Mouse (Mus musculus) heart, adult 2 months (tissue): ENCODE results near the gene Macrod2. TPM values are rescaled to one million over a fixed set of nuclear protein-coding genes. Genes with fewer than 3 reads are reported as not detected.

ENCODE experiments used
- DNase-seq, 2 experiments: peaks; one replicate each; pipeline ENCODE4 v3.0.0; 2021
- H3K27ac ChIP-seq: fragments of 200-600 bp; 2 replicates; pipeline ENCODE4 v1.8.1; 2022
- H3K27me3 ChIP-seq: fragments of 200-500 bp; 2 replicates; pipeline ENCODE4 v1.6.1; 2012; ENCODE audit warnings: mild to moderate bottlenecking, low read length, inconsistent platforms, mixed read lengths; ENCODE audit not compliant: control insufficient read depth, insufficient read depth
- H3K36me3 ChIP-seq: fragments of 200-500 bp; 2 replicates; pipeline ENCODE4 v1.6.1; 2012; ENCODE audit warnings: low read length, inconsistent platforms; ENCODE audit not compliant: control insufficient read depth, insufficient read depth
- H3K4me1 ChIP-seq: fragments of 200-500 bp; 2 replicates; pipeline ENCODE4 v1.6.1; 2011; ENCODE audit warnings: low read length; ENCODE audit not compliant: control insufficient read depth, insufficient read depth
- H3K4me3 ChIP-seq: fragments of 200-600 bp; 2 replicates; pipeline ENCODE4 v1.8.1; 2022
- H3K79me2 ChIP-seq: fragments of 200-500 bp; replicated peaks from 2 replicates; pipeline ENCODE4 v1.6.1; 2012; ENCODE audit warnings: mild to moderate bottlenecking, inconsistent platforms, low read length, moderate library complexity, mixed read lengths; ENCODE audit not compliant: control insufficient read depth, insufficient read depth
- H3K9ac ChIP-seq: fragments of 200-500 bp; 2 replicates; pipeline ENCODE4 v1.6.1; 2012; ENCODE audit warnings: low read depth, mild to moderate bottlenecking, control low read depth, inconsistent platforms, low read length, mixed read lengths
- CTCF ChIP-seq: fragments of 200-600 bp; IDR thresholded peaks from 2 replicates; pipeline ENCODE4 v1.8.1; 2022; ENCODE audit warnings: antibody characterized with exemption, mild to moderate bottlenecking, moderate library complexity
- EP300 ChIP-seq: fragments of 200-500 bp; IDR thresholded peaks from 2 replicates; pipeline ENCODE4 v1.6.1; 2011; ENCODE audit warnings: low read depth, low read length, control low read depth; ENCODE audit not compliant: insufficient read depth
- POLR2A ChIP-seq: fragments of 200-500 bp; IDR thresholded peaks from 2 replicates; pipeline ENCODE4 v1.6.1; 2011; ENCODE audit warnings: mild to moderate bottlenecking, low read depth, low read length, control low read depth; ENCODE audit not compliant: insufficient read depth
- WGBS: fragments of 180-500 bp; shearing (Covaris S2); methylation state at CpG from one replicate; pipeline ENCODE4 v1.1.7; 2018; 5-methylcytosine and 5-hydroxymethylcytosine counted together
- intact Hi-C: fragments of 180-260 bp; cut with DNase I; formaldehyde crosslinking; loops from one replicate; pipeline ENCODE4 v1.15.1; 2025
- polyA plus RNA-seq: library from polyadenylated mRNA; depleted of rRNA; stranded (reverse); fragments of >200 nt; gene quantifications from 2 replicates; pipeline ENCODE4 v1.2.3, GENCODE M21; 2012
- total RNA-seq, 2 experiments: library from RNA; stranded (reverse); gene quantifications; 2 replicates each; pipeline ENCODE4 v1.2.3; 2021

Macrod2 gene
- total and polyA plus RNA-seq, 3 experiments = 2.3 to 9.7 (median 8.5) TPM

- no peaks in the 10 kb centered on the region for H3K4me1 ChIP-seq
- no peaks in the 10 kb centered on the region for H3K27me3 ChIP-seq
- TF ChIP-seq CTCF (no peak), POLR2A (no peak), EP300 (no peak)
- no peak for DNase-seq
- no peak overlapping the region for H3K27ac ChIP-seq
- no peaks in the 10 kb centered on the region for H3K79me2 ChIP-seq
- H3K36me3 ChIP-seq = no peaks in the 10 kb centered on the region
- no peak overlapping the region for H3K4me3 ChIP-seq
- H3K9ac ChIP-seq = no peak overlapping the region
- intact Hi-C loops = no loop called here
Observed at GRCm38 (mm10) chr2:141897951-141898350, 1502.8 kb downstream of the Macrod2 start.

DNA sequence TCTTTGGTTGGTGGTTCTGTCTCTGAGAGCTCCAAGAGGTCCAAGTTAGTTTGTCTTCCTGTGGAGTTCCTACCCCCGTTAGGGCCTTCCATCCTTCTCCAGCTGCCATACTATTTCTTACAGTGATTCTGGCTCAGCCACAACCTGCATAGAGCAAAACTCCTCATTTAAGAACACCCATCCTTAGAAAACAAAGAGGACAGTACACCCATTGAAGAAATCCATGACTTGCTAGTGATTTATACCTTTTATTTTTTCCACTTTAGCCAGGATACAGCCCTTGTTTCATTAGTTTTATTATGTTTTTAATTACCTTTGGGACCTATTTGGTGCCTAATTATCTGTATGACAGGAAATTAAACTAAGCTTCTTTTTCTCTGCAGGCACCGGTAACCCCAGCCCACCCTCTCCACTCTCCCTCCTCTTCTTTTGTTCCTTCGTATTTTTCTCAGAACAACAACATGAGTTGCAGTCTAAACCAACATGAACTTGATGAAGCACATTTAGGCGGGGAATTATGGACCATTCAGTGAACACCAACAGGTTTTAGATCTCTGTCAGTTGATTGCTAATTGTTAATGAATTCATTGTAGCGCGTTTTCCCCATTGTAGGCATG lies 1516.8 kb downstream of the Macrod2 start:
- Histone ChIP-seq H3K27me3 (no peaks in the 10 kb centered on the region), H3K4me3 (no peak overlapping the region), H3K27ac (no peak overlapping the region), H3K79me2 (no peaks in the 10 kb centered on the region), H3K36me3 (no peaks in the 10 kb centered on the region), H3K9ac (no peak overlapping the region), H3K4me1 (no peaks in the 10 kb centered on the region)
- no peak for TF ChIP-seq EP300
- TF ChIP-seq POLR2A = no peak
- TF ChIP-seq CTCF = no peak
- intact Hi-C loops = no loop called here
- DNase-seq = no peak
- 78% methylated on average over 6 of the region's 6 CpGs for WGBS

- WGBS = 43% methylated on average over 3 of the region's 3 CpGs
- H3K4me3 ChIP-seq = no peak overlapping the region
- TF ChIP-seq POLR2A (no peak), CTCF (no peak), EP300 (no peak)
- no peaks in the 10 kb centered on the region for H3K79me2 ChIP-seq
- no peak overlapping the region for H3K9ac ChIP-seq
- H3K27ac ChIP-seq = no peak overlapping the region
- H3K4me1 ChIP-seq = no peaks in the 10 kb centered on the region
- H3K27me3 ChIP-seq = no peaks in the 10 kb centered on the region
- intact Hi-C loops = no loop called here
- H3K36me3 ChIP-seq = no peaks in the 10 kb centered on the region
- no peak for DNase-seq
Observed at GRCm38 (mm10) chr2:141913486-141913885, 1518.4 kb downstream of the Macrod2 start.

DNA sequence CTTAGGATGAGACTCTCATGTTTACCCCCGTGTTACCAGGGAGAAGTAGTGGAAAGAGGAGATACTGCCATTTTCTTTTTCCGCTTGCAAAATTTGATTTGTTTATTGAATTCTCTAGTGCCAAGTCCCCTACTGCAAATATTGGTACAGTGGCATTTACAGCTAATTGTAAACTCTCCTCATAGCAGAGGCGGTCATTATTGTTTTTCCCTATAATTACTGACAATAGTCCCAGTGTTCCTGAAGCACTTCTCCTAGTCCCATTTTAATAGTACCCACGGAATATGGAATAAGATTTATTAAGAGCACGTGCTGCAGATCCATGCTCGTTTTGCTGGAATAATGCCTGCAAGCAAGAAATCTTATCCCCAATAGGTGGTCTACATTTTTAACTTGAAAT lies 1518.8 kb downstream of the Macrod2 start:
- DNase-seq = no peak
- WGBS = 74% methylated on average over 6 of the region's 6 CpGs
- intact Hi-C loops = no loop called here
- Histone ChIP-seq H3K79me2 (no peaks in the 10 kb centered on the region), H3K27me3 (no peaks in the 10 kb centered on the region), H3K9ac (no peak overlapping the region), H3K4me1 (no peaks in the 10 kb centered on the region), H3K36me3 (no peaks in the 10 kb centered on the region), H3K27ac (no peak overlapping the region), H3K4me3 (no peak overlapping the region)
- TF ChIP-seq POLR2A = no peak
- no peak for TF ChIP-seq EP300
- TF ChIP-seq CTCF = no peak

DNA sequence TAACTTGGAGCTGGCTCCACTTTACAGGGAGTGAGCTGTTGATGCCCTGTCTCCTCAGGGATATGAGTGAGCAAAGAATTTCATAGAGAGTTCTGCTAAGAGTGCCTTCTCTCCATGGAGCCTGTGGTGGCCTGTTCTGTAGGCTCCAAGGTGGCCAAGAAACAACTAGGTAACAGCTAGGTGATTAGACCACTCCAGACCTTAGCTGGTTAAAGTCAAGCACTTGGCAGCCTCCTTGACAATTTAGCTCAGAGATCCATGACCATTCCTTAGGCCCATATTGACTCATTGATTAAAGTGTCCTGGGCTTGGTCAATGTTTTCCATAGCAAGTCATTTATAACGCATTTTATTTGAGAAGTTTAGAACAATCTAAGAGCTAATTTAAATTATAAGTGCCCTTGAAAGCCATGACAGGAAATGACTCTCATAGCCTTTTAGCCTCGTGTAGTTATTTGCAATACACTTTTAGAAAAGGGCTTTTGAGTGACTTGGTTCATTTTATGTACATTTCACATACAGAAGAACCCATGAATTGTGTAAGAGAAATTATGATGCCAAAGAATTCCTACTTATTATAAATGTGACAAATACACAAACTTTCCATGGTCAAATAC lies 1525.4 kb downstream of the Macrod2 start:
- H3K4me3 ChIP-seq = no peak overlapping the region
- H3K27ac ChIP-seq = no peak overlapping the region
- no peaks in the 10 kb centered on the region for H3K79me2 ChIP-seq
- no peaks in the 10 kb centered on the region for H3K36me3 ChIP-seq
- no peak overlapping the region for H3K9ac ChIP-seq
- intact Hi-C loops = no loop called here
- TF ChIP-seq EP300 = no peak
- TF ChIP-seq POLR2A = no peak
- no peak for TF ChIP-seq CTCF
- 69% methylated on average over 2 of the region's 2 CpGs for WGBS
- H3K4me1 ChIP-seq = no peaks in the 10 kb centered on the region
- no peak for DNase-seq
- H3K27me3 ChIP-seq = no peaks in the 10 kb centered on the region

GRCm38 (mm10) chr2:141935130-141935529 lies 1540.0 kb downstream of the Macrod2 start:
- DNase-seq = no peak
- no peaks in the 10 kb centered on the region for H3K27me3 ChIP-seq
- H3K79me2 ChIP-seq = no peaks in the 10 kb centered on the region
- no peak overlapping the region for H3K27ac ChIP-seq
- no peak overlapping the region for H3K9ac ChIP-seq
- no peaks in the 10 kb centered on the region for H3K36me3 ChIP-seq
- WGBS = 76% methylated on average over 2 of the region's 2 CpGs
- no peak overlapping the region for H3K4me3 ChIP-seq
- TF ChIP-seq POLR2A = no peak
- TF ChIP-seq EP300 = no peak
- TF ChIP-seq CTCF = no peak
- no peaks in the 10 kb centered on the region for H3K4me1 ChIP-seq
- intact Hi-C loops = no loop called here
